Mouse (Mus musculus) thymus, postnatal 25 days (tissue): ENCODE results near the gene Csrnp2.

ENCODE experiments used
- DNase-seq: peaks from one replicate; pipeline ENCODE4 v3.0.0; 2022

Gene Csrnp2

DNA sequence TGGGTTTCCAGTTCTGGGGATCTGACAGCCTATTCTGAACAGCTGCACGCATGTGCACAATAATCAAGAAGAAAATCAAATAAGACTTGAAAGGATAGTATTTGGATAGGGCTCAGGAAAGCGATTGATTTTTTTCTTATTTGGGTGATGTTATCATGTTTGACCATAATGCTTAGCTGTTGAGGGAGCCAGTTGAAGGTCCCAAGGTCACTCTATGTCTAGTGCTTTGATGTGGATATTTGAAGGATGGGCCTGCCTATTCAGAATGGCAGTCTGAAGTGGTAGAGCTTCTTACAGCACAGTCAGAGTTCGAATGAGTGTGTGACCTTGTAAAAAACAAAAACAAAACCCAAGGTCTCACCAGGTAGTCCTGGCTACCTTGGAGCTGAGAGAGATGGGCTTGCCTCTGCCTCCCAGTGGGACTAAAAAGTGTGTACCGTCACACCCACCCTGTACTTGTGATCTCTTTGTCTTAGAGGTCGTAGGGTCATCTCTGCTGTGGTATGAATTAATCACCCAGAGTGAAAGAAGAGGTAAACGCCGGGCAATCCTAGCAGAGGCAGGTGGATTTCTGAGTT lies 21.3 kb downstream of the Csrnp2 start:
- no peak for DNase-seq

GRCm38 (mm10) chr15:100470037-100470436 lies 25.3 kb downstream of the Csrnp2 start:
- DNase-seq: no peak

DNA sequence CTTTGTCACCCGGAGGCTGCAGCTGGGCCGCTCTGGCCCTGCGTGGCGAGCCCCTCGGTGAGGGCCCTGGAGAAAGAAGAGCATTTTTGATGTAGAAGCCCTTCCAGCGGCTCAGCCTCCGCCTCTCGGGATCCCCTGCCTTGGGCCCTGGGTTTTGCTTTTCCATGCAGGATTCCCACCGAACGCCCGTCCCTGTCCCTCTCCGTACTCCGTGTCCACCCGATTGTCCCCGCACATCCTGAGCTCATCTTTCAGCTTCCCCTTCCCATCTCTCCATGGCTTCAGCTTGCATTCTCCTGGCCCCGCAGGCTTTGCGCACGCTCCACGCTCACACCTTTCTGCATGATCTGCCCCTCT lies 26.1 kb downstream of the Csrnp2 start:
- no peak for DNase-seq

DNA sequence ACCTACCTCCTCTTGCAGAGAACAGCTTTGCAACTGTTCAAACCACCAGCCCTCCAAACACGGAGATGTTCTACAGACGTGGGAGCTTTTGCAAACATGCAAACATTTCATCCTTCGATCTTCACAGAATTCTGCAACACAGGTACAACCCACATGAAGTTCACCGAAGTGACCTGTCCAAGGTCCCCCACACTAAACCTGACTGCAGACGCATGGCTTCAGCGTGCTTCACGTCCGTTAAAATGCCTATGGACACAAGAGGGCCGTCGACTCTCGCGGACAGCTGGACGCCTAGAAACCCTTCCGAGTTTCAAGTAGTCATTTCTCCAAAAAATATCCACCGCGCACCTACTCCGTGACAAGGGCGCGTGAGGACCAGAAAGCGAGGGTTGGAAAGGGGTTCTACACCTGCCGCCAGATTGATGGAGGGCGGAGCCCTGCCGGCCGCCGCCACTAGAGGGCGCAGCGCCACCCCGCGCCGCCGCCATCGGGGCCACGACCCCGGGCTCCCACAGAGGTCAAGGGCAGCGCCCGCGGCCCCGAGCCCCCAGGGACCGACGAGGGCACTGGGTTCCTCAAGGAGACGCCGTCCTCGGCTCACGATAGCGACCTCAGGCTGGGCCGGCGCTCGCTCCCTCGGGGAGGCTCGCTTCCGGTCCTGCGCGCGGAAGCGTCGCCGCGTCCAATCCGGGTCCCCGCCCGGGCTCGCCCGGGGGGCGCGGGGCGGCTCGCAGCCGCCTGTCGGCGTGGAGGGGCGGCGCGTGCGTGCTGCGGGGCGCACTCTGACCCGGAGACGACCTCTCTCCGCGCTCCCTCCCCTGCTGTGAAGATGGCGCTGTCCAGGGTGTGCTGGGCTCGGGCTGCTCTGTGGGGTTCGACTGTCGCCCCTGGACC lies 26.7 kb downstream of the Csrnp2 start, which contains the start of gene Letmd1:
TSS of gene Letmd1 (plus strand) at position 729 of the 894 bp plus-strand sequence.
- DNase-seq: peak; percentile 92

- no peak for DNase-seq
Observed at GRCm38 (mm10) chr15:100467738-100468137, 27.6 kb downstream of the Csrnp2 start.

DNA sequence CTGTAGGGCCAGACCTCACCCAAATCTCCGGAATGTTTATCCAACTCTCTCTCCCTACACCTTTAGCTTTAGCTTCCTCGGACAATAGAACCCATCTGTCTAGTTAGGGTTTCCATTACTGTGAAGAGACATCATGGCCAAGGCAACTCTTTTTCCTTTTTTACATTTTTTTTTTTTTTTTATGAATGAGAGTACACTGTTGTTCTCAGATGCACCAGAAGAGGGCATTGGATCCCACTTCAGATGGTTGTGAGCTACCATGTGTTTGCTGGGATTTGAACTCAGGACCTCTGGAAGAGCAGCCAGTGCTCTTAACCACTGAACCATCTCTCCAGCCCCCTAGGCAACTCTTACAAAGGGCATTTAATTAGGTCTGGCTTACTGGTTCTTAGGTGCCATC lies 29.9 kb downstream of the Csrnp2 start:
- DNase-seq: no peak

GRCm38 (mm10) chr15:100463712-100464111 lies 31.6 kb downstream of the Csrnp2 start:
- peak; percentile 78 for DNase-seq

GRCm38 (mm10) chr15:100462086-100462485 lies 33.2 kb downstream of the Csrnp2 start:
- no peak for DNase-seq

GRCm38 (mm10) chr15:100461646-100462045 lies 33.6 kb downstream of the Csrnp2 start:
- no peak for DNase-seq

- DNase-seq: peak; percentile 60
Observed at GRCm38 (mm10) chr15:100460942-100461341, 34.3 kb downstream of the Csrnp2 start.

DNA sequence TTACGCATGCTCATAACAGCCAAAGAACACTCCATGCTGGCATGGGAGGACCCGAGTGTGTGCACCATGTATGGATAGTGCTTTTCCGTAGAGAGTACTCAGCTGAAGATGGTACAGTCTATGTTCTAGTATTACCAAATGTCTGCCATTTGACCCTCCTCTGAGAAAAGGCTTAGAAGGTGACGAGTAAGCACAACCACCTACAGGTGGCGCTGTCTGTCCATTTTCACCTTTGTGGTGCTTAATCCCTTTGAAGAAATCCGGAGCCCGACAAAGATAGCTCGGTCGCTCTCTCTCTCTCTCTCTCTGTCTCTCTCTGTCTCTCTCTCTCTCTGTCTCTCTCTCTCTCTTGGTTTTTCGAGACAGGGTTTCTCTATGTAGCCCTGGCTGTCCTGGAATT lies 37.2 kb downstream of the Csrnp2 start:
- DNase-seq: peak; percentile 65

DNA sequence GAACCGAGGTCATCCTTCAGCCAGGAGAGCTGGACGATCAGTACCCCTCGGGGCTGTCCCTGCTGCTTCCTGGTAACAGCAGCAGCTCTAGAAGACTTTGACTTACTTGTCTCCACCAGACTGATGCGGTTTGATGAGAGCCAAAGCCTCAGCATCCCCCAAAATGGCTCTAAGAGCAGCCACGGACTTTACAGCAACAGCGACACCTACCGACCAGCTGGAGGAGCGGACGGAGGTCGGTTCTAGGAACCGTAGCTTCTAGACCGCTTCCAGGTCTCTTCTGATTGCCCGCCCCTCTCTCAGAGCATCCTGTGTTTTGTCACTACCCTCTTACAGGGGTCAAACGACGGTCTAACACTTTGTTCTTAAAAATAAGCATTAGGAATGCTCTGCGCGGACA lies 37.9 kb downstream of the Csrnp2 start:
- DNase-seq: peak; percentile 81

- DNase-seq: no peak
Observed at GRCm38 (mm10) chr15:100456356-100456991, 38.8 kb downstream of the Csrnp2 start.

GRCm38 (mm10) chr15:100452486-100452885 lies 42.8 kb downstream of the Csrnp2 start:
- DNase-seq: no peak

GRCm38 (mm10) chr15:100451245-100451644 lies 44.0 kb downstream of the Csrnp2 start:
- DNase-seq: no peak

GRCm38 (mm10) chr15:100449495-100449894 lies 45.8 kb downstream of the Csrnp2 start:
- no peak for DNase-seq

- DNase-seq: no peak
Observed at GRCm38 (mm10) chr15:100448572-100448971, 46.7 kb downstream of the Csrnp2 start.

DNA sequence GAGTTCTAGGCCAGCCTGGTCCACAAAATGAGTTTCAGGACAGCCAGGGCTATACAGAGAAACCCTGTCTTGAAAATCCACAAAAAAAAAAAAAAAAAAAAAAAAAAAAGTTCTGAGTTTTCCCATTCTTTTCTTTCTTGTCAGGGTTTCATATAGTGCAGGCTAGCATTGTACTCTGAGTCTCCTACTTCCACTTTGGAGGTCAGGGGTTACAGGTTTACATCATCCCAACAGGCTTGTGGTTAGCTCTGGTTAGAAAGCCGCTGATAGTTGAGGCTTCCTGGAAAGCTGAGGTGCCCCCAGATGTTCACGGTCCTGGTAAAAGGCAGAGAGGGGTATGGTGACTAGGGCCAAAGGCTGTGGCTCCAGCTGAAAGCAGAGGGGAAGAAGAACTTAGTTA lies 48.4 kb downstream of the Csrnp2 start:
- no peak for DNase-seq

GRCm38 (mm10) chr15:100443126-100443922 lies 52.0 kb downstream of the Csrnp2 start:
- DNase-seq: peak; percentile 87

- DNase-seq: no peak
Observed at GRCm38 (mm10) chr15:100436518-100436917, 58.8 kb downstream of the Csrnp2 start.

DNA sequence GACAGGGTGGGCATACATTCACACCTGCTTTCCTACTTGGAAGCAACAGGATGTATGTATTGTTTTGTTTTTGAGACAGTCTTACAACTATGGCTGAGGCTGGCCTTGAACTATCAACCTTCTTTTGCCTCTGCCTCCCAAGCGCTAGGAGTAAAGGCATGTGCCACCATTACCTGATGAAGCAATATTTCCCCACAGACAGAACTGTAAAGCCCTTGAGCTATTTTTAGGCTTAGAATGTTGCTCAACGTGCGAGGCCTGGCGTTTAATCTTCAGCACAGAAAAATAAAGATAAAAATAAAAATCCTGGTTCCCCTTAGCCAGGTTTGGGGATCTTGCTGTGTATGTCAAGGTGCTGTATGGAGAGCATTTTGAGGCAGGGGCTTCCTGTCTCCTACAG lies 59.2 kb downstream of the Csrnp2 start:
- no peak for DNase-seq

DNA sequence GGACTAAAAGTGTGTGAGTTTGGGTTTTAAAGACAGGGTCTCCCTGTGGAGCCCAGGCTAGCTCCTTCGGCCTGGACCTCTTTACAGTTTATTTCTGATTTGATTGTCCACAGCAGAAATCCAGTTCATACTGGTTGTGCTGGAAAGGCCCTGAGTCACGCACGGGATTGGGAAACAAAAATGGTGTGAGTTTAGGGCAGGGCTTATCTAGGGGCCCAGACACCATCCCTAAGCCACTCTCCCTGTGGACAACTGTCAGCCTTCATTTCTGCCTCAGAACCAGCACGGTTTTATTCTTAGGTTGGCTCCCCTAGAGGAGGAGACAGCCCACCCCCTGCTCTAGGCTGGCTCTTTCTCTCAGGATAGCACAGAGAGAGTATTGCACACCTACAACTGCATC lies 62.1 kb downstream of the Csrnp2 start:
- DNase-seq: no peak

DNA sequence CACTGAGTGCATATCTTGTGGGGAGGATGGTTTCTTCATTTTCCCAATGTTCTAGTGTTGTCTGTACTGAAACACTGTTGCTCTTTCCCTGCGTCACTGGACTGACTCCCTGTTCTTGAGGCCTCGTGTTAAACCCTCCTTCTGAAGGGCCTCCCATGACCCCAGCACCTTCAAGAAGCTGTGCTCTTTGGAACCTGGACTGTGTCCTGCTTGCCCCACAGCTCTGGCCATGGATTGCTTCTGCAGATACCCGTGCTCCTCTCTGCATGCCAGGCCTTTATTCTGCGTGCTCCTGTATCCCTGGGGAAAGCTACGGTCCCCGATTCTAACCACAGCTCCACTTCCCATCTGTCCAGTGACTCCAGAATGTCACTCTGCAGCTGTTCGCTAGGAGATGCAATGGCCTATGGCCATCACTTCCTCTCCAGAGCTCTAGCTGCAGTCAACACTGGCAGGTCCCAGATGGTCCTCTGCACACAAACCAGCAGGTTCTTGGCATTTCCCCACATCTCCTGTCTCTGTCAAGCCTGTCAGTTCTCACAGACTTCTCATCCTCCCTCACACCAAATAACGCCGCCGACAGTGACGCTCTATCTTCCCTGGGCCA lies 65.2 kb downstream of the Csrnp2 start:
- DNase-seq: no peak
